Mouse (Mus musculus): ENCODE results near the gene Vstm2l. TPM values are rescaled to one million over a fixed set of nuclear protein-coding genes. Genes with fewer than 3 reads are reported as not detected.

The Vstm2l gene
- total RNA-seq, 1 experiment, result 0.62 TPM

DNA sequence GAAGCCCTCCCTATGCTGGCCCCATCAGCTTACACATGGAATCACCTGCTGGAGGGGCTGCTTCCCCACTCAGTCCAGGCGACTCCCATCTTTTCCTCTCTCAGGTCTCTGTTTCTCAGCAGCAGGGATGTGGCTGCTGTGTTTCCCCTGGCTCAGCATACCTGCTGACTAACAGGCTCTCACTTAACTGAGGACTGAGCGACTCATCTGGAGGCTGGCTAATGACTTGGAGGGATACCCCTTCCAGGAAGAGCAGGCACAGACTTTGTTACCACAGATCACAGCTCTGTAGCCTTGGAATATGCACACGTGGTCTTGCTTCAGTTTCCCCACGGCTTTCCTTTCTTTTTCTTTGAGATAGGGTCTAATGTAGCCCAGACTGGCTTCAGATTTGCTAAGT lies 68.8 kb downstream of the Vstm2l start:
- no peaks in the 10 kb centered on the region for H3K36me3 ChIP-seq (ENCODE audit: control insufficient read depth, insufficient read depth, low read length, poor library complexity, severe bottlenecking)

DNA sequence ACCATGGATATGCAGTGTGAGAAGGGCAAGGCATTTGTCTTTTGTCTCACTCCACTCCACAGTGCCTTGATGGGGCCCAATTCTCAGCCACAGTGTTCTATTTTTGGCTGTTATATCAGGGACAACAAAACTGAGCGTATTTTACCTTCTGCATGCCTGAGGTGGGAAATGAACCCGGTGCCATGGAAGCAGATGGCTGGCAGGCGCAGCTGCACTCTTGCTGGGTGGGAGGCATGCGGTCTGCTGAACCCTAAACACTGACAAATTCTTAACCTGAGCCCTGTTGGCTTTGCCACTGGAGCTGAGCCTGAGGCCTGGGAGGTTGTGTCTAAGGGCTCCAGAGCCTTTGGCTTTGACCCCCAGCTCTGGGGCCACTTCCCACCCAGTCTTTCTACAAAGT lies 71.2 kb downstream of the Vstm2l start:
- H3K4me3 ChIP-seq (ENCODE audit: insufficient read depth in 1 of 2, low read depth in 1 of 2, low read length in 2 of 2, poor library complexity in 1 of 2, severe bottlenecking in 1 of 2), result no peak overlapping the region
- H3K36me3 ChIP-seq (ENCODE audit: control insufficient read depth, insufficient read depth, low read length, poor library complexity, severe bottlenecking), result peaks cover 2% of the 10 kb centered on the region; the same call in 1 of the 2 replicates
- TF ChIP-seq ZC3H11A (IDR thresholded peaks at IDR 0.05; ENCODE audit: borderline replicate concordance, low read depth, low read length), result no peak
- TF ChIP-seq HCFC1 (IDR thresholded peaks at IDR 0.05; ENCODE audit: borderline replicate concordance, insufficient read depth, low read length), result no peak
- TF ChIP-seq MAFK (IDR thresholded peaks at IDR 0.05; ENCODE audit: insufficient read depth, low read depth, low read length), result no peak
- TF ChIP-seq ZNF384 (IDR thresholded peaks at IDR 0.05; ENCODE audit: low read depth, low read length), result no peak
- TF ChIP-seq CHD2 (IDR thresholded peaks at IDR 0.05; ENCODE audit: low read depth, low read length), result no peak
- no peak overlapping the region for H3K27ac ChIP-seq (ENCODE audit: insufficient read depth, low read depth, low read length, poor library complexity, severe bottlenecking)
- no peak for DNase-seq (ENCODE audit: low read depth, low spot score)
- in situ Hi-C loops (cut with MboI; ENCODE audit: low sequenced_read_pairs in 2 of 2, unreplicated experiment in 2 of 2), result loop anchor here in 1 of 2 experiments (25.0 kb wide), 1 partner anchor 373 kb away; no protein-coding TSS in a partner anchor
- no peaks in the 10 kb centered on the region for H3K4me1 ChIP-seq (ENCODE audit: control insufficient read depth in 2 of 2, insufficient read depth in 2 of 2, low read length in 2 of 2, poor library complexity in 1 of 2)
- no peaks in the 10 kb centered on the region for H3K9me3 ChIP-seq (ENCODE audit: control insufficient read depth, insufficient read depth, low read depth, low read length)
- no peak overlapping the region for H3K9ac ChIP-seq (ENCODE audit: insufficient read depth, low read depth, low read length, poor library complexity, severe bottlenecking)

More for the DNA sequence above, 68.8 kb downstream of the Vstm2l start:
- in situ Hi-C loops (cut with MboI; ENCODE audit: low sequenced_read_pairs in 2 of 2, unreplicated experiment in 2 of 2), result loop anchor here in 1 of 2 experiments (25.0 kb wide), 1 partner anchor 371 kb away; no protein-coding TSS in a partner anchor
- Histone ChIP-seq H3K9ac (ENCODE audit: insufficient read depth, low read depth, low read length, poor library complexity, severe bottlenecking) (no peak overlapping the region), H3K9me3 (ENCODE audit: control insufficient read depth, insufficient read depth, low read depth, low read length) (no peaks in the 10 kb centered on the region), H3K4me3 (ENCODE audit: insufficient read depth in 1 of 2, low read depth in 1 of 2, low read length in 2 of 2, poor library complexity in 1 of 2, severe bottlenecking in 1 of 2) (no peak overlapping the region), H3K27ac (ENCODE audit: insufficient read depth, low read depth, low read length, poor library complexity, severe bottlenecking) (no peak overlapping the region), H3K4me1 (ENCODE audit: control insufficient read depth in 2 of 2, insufficient read depth in 2 of 2, low read length in 2 of 2, poor library complexity in 1 of 2) (no peaks in the 10 kb centered on the region)
- no peak for TF ChIP-seq CHD2 (IDR thresholded peaks at IDR 0.05; ENCODE audit: low read depth, low read length)
- TF ChIP-seq HCFC1 (IDR thresholded peaks at IDR 0.05; ENCODE audit: borderline replicate concordance, insufficient read depth, low read length), result no peak
- TF ChIP-seq MAFK (IDR thresholded peaks at IDR 0.05; ENCODE audit: insufficient read depth, low read depth, low read length), result no peak
- no peak for TF ChIP-seq ZC3H11A (IDR thresholded peaks at IDR 0.05; ENCODE audit: borderline replicate concordance, low read depth, low read length)
- no peak for TF ChIP-seq ZNF384 (IDR thresholded peaks at IDR 0.05; ENCODE audit: low read depth, low read length)
- DNase-seq (ENCODE audit: low read depth, low spot score), result no peak

DNA sequence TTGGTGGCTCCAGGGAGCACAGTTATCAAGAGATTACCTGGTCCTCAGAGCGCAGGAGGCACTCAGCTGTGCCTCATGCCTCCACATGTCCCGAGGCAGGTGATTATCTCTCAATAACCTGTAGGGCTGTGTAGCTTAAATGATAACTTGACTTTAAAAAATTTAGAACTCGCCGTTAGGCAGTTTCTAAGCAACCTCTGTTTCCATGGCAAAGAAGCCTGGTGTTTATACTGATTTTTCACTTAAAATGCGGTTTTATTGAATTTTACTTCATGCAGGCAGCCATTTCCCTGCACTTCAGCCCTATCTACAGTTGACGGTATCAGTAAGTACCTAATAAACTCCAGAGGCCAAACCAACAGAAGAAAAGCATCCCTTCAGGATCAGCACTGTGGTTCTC lies 71.8 kb downstream of the Vstm2l start:
- H3K36me3 ChIP-seq (ENCODE audit: control insufficient read depth, insufficient read depth, low read length, poor library complexity, severe bottlenecking), result peaks cover 2% of the 10 kb centered on the region; the same call in 1 of the 2 replicates
- no peak for DNase-seq (ENCODE audit: low read depth, low spot score)
- H3K27ac ChIP-seq (ENCODE audit: insufficient read depth, low read depth, low read length, poor library complexity, severe bottlenecking), result no peak overlapping the region
- no peaks in the 10 kb centered on the region for H3K4me1 ChIP-seq (ENCODE audit: control insufficient read depth in 2 of 2, insufficient read depth in 2 of 2, low read length in 2 of 2, poor library complexity in 1 of 2)
- H3K9me3 ChIP-seq (ENCODE audit: control insufficient read depth, insufficient read depth, low read depth, low read length), result no peaks in the 10 kb centered on the region
- in situ Hi-C loops (cut with MboI; ENCODE audit: low sequenced_read_pairs in 2 of 2, unreplicated experiment in 2 of 2), result loop anchor here in 1 of 2 experiments (25.0 kb wide), 1 partner anchor 374 kb away; no protein-coding TSS in a partner anchor
- no peak overlapping the region for H3K4me3 ChIP-seq (ENCODE audit: insufficient read depth in 1 of 2, low read depth in 1 of 2, low read length in 2 of 2, poor library complexity in 1 of 2, severe bottlenecking in 1 of 2)
- H3K9ac ChIP-seq (ENCODE audit: insufficient read depth, low read depth, low read length, poor library complexity, severe bottlenecking), result no peak overlapping the region
- TF ChIP-seq MAFK (IDR thresholded peaks at IDR 0.05; ENCODE audit: insufficient read depth, low read depth, low read length), result no peak

- Histone ChIP-seq H3K9ac (ENCODE audit: insufficient read depth, low read depth, low read length, poor library complexity, severe bottlenecking) (no peak overlapping the region), H3K4me1 (ENCODE audit: control insufficient read depth in 2 of 2, insufficient read depth in 2 of 2, low read length in 2 of 2, poor library complexity in 1 of 2) (no peaks in the 10 kb centered on the region), H3K36me3 (ENCODE audit: control insufficient read depth, insufficient read depth, low read length, poor library complexity, severe bottlenecking) (peaks cover 8% of the 10 kb centered on the region; the same call in 1 of the 2 replicates), H3K27ac (ENCODE audit: insufficient read depth, low read depth, low read length, poor library complexity, severe bottlenecking) (no peak overlapping the region), H3K4me3 (ENCODE audit: insufficient read depth in 1 of 2, low read depth in 1 of 2, low read length in 2 of 2, poor library complexity in 1 of 2, severe bottlenecking in 1 of 2) (no peak overlapping the region), H3K9me3 (ENCODE audit: control insufficient read depth, insufficient read depth, low read depth, low read length) (no peaks in the 10 kb centered on the region)
- TF ChIP-seq ZNF384 (IDR thresholded peaks at IDR 0.05; ENCODE audit: low read depth, low read length), result no peak
- TF ChIP-seq CHD2 (IDR thresholded peaks at IDR 0.05; ENCODE audit: low read depth, low read length), result no peak
- no peak for TF ChIP-seq HCFC1 (IDR thresholded peaks at IDR 0.05; ENCODE audit: borderline replicate concordance, insufficient read depth, low read length)
- no peak for TF ChIP-seq ZC3H11A (IDR thresholded peaks at IDR 0.05; ENCODE audit: borderline replicate concordance, low read depth, low read length)
- in situ Hi-C loops (cut with MboI; ENCODE audit: low sequenced_read_pairs in 2 of 2, unreplicated experiment in 2 of 2), result loop anchor here in 1 of 2 experiments (25.0 kb wide), 1 partner anchor 376 kb away; no protein-coding TSS in a partner anchor
- no peak for DNase-seq (ENCODE audit: low read depth, low spot score)
Observed at GRCm38 (mm10) chr2:157988416-157989190, 74.2 kb downstream of the Vstm2l start.
